Mouse (Mus musculus): ENCODE measurements around the gene Vcl.

Gene Vcl

GRCm38 (mm10) chr14:21013800-21014334 lies 84.7 kb downstream of the Vcl start:
- no peak for DNase-seq (ENCODE audit: low spot score)

- DNase-seq (ENCODE audit: low spot score), result no peak
Observed at GRCm38 (mm10) chr14:21017871-21018270, 88.7 kb downstream of the Vcl start.

- DNase-seq (ENCODE audit: low spot score), result no peak
Observed at GRCm38 (mm10) chr14:21018977-21019376, 89.8 kb downstream of the Vcl start.

- DNase-seq (ENCODE audit: low spot score), result no peak
Observed at GRCm38 (mm10) chr14:21020435-21020834, 91.2 kb downstream of the Vcl start.

GRCm38 (mm10) chr14:21027542-21027941 lies 98.3 kb downstream of the Vcl start:
- DNase-seq (ENCODE audit: low spot score), result no peak

GRCm38 (mm10) chr14:21029025-21029659 lies 99.9 kb downstream of the Vcl start:
- no peak for DNase-seq (ENCODE audit: low spot score)

- DNase-seq (ENCODE audit: low spot score), result peak; percentile 26
Observed at GRCm38 (mm10) chr14:21031783-21032511, 102.7 kb downstream of the Vcl start.

- DNase-seq (ENCODE audit: low spot score), result no peak
Observed at GRCm38 (mm10) chr14:21034271-21034670, 105.1 kb downstream of the Vcl start.

GRCm38 (mm10) chr14:21034791-21035190 lies 105.6 kb downstream of the Vcl start:
- no peak for DNase-seq (ENCODE audit: low spot score)

GRCm38 (mm10) chr14:21039077-21039476 lies 109.9 kb downstream of the Vcl start:
- DNase-seq (ENCODE audit: low spot score), result no peak

GRCm38 (mm10) chr14:21039623-21040022 lies 110.4 kb downstream of the Vcl start:
- DNase-seq (ENCODE audit: low spot score), result no peak

GRCm38 (mm10) chr14:21047840-21048239 lies 118.6 kb downstream of the Vcl start:
- DNase-seq (ENCODE audit: low spot score), result no peak

GRCm38 (mm10) chr14:21048879-21049278 lies 119.7 kb downstream of the Vcl start:
- DNase-seq (ENCODE audit: low spot score), result no peak

GRCm38 (mm10) chr14:21050734-21051133 lies 121.5 kb downstream of the Vcl start:
- no peak for DNase-seq (ENCODE audit: low spot score)

- no peak for DNase-seq (ENCODE audit: low spot score)
Observed at GRCm38 (mm10) chr14:21051380-21052111, 122.3 kb downstream of the Vcl start.

- peak; percentile 98 for DNase-seq (ENCODE audit: low spot score)
Observed at GRCm38 (mm10) chr14:21052112-21052780, 123.0 kb downstream of the Vcl start, which contains the start of the genes Ap3m1 and Adk. Ap3m1 (minus strand) TSS chr14:21052508. Adk (plus strand) TSS chr14:21052574.

GRCm38 (mm10) chr14:21052781-21053130 lies 123.6 kb downstream of the Vcl start:
- DNase-seq (ENCODE audit: low spot score), result peak; percentile 83

- DNase-seq (ENCODE audit: low spot score), result no peak
Observed at GRCm38 (mm10) chr14:21053151-21053550, 124.0 kb downstream of the Vcl start.

- DNase-seq (ENCODE audit: low spot score), result no peak
Observed at GRCm38 (mm10) chr14:21053586-21053985, 124.4 kb downstream of the Vcl start.

GRCm38 (mm10) chr14:21058972-21059371 lies 129.8 kb downstream of the Vcl start:
- no peak for DNase-seq (ENCODE audit: low spot score)

- DNase-seq (ENCODE audit: low spot score), result no peak
Observed at GRCm38 (mm10) chr14:21062766-21063513, 133.7 kb downstream of the Vcl start.

All from yolk sac, embryonic 10.5 days (tissue).